Mouse (Mus musculus): ENCODE results near the gene Tcp11l1.

DNA sequence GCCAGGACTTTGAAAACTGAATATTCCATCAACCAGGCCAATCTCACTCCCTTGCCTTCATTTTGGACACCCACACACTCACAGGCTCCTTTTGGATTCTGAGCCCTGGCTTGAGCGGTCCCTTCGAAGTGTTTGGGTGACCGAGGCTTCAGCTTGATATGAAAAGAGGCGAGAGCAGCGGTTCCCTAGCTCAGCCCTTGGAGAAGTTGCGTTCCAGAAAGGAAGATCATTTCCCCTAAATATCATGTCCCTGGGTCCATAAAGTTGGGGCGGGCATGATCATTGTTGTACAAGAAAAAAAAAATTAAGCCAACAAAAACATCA is 479 bp upstream of the Tcp11l1 start:
- TF ChIP-seq CTCF (IDR thresholded peaks at IDR 0.05; ENCODE audit: extremely low read depth, insufficient read depth, low read length) = no peak
- TF ChIP-seq POLR2A (IDR thresholded peaks at IDR 0.05; ENCODE audit: extremely low read depth, insufficient read depth, low read length) = no peak

Data from cortical plate, adult 2 months (tissue).